Mouse (Mus musculus) G1E (cell line): ENCODE measurements around the gene Ptn.

Experiments used
- CTCF ChIP-seq: IDR thresholded peaks from 2 replicates; pipeline ENCODE4 v1.5.1; 2012; ENCODE audit warnings: low read depth, low read length, inconsistent platforms, mixed read lengths
- GATA1 ChIP-seq: IDR thresholded peaks from 2 replicates; pipeline ENCODE4 v1.6.1; 2012; ENCODE audit warnings: borderline replicate concordance, low read length, inconsistent platforms, mixed read lengths

- TF ChIP-seq CTCF = no peak
- no peak for TF ChIP-seq GATA1
Measured at GRCm38 (mm10) chr6:36788576-36789191, 21.3 kb downstream of the Ptn start.
